Mouse (Mus musculus) thymus, postnatal 4 days (tissue): ENCODE measurements at regions not wholly inside any gene's neighbourhood (a gene's known extent, or its start where the extent isn't known, plus 50 kb on each side); places are given as distances from the start of the nearest gene placed in this dataset.

Experiments used
- DNase-seq: peaks from one replicate; pipeline ENCODE4 v3.0.0; 2021

DNA sequence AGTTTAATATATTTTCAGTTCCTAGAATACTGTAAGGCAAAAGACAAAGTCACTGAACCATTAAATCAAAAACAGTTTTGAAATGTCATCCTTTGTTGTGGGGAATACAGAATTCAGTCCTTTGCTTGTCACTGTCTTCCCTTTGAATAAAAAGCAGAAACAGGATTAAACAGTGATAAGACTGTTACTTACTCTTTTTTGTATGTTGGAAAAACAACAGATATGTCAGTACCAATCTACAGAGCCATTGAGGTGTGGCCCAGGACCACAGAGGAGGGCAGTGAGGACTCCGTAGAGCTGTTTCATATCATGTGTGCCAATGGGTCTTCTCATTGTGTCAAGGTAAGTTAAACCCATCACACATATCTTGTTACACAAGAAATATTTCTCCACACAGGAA, 55.6 kb upstream of the Mbnl1 start:
- no peak for DNase-seq

DNA sequence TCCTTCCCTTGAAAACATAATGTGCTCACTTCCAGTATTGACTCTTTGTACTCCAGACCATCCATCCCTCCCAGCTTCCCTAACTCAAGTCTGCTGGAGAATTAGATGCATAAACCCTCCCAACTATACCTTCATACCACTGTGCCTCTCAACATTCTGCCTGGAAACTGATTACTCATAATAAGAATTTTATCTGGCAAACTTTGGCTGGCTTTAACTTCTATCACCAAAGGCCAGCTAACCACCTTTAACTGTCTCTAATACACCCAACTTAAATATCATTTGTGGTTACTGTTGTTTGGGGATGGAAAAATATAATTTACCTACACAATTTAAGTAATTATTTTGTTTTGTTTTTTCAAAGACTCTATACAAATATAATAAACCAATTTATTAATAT, 54.0 kb upstream of the Mbnl1 start:
- DNase-seq = no peak

GRCm38 (mm10) chr3:60419216-60419615, 53.4 kb upstream of the Mbnl1 start:
- DNase-seq = no peak
